Mouse (Mus musculus): ENCODE results near the gene Heatr6. TPM values are rescaled to one million over a fixed set of nuclear protein-coding genes. Genes with fewer than 3 reads are reported as not detected.

Heatr6 gene
- total RNA-seq, 1 experiment from 2014 or later: 39.9 TPM

Other genes with a start within 250 kb of the Heatr6 start
- gene Heatr9, start 231.5 kb upstream of the Heatr6 start, total RNA-seq (2017): not detected in 2 replicates
- 14.0 and 15.2 TPM in 2 replicates for gene Ccl5, start 223.2 kb upstream of the Heatr6 start, total RNA-seq (2017)
- gene Ccl9, start 175.1 kb upstream of the Heatr6 start, total RNA-seq (2017): 30.6 and 52.2 TPM in 2 replicates
- gene Ccl6, start 160.6 kb upstream of the Heatr6 start, total RNA-seq (2017): 1,141 and 1,189 TPM in 2 replicates
- gene Rpl9-ps1, start 108.1 kb upstream of the Heatr6 start, total RNA-seq (2017): 1.4 TPM in 1 of 2 replicates, not detected in the other
- 25.6 and 29.2 TPM in 2 replicates for gene Ccl3, start 104.3 kb upstream of the Heatr6 start, total RNA-seq (2017)
- 15.6 and 16.2 TPM in 2 replicates for gene Ccl4, start 91.1 kb upstream of the Heatr6 start, total RNA-seq (2017)
- 160 TPM in 2 replicates for gene Wfdc17, start 49.7 kb upstream of the Heatr6 start, total RNA-seq (2017)
- gene Wfdc18, start 44.7 kb upstream of the Heatr6 start, total RNA-seq (2017): 1.5 and 2.5 TPM in 2 replicates
- 177 and 234 TPM in 2 replicates for gene Wfdc21, start 6.8 kb upstream of the Heatr6 start, total RNA-seq (2017)
- 0.58 TPM in 1 of 2 replicates, not detected in the other for gene Hnf1b, start 96.4 kb downstream of the Heatr6 start, total RNA-seq (2017)
- 71.0 and 73.2 TPM in 2 replicates for gene Ddx52, start 188.4 kb downstream of the Heatr6 start, total RNA-seq (2017)
- 35.6 and 43.1 TPM in 2 replicates for gene Synrg, start 210.7 kb downstream of the Heatr6 start, total RNA-seq (2017)